Mouse (Mus musculus) CH12.LX (cell line): Measurements from ENCODE around the gene Mb. TPM values are rescaled to one million over a fixed set of nuclear protein-coding genes. Genes with fewer than 3 reads are reported as not detected.

Experiments used
- DNase-seq: peaks from one replicate; pipeline ENCODE4 v3.0.0-alpha.2; 2013; ENCODE audit errors: extremely low read depth
- H3K27ac ChIP-seq: 2 replicates; pipeline ENCODE4 v1.5.1; 2012; ENCODE audit warnings: low read depth, mild to moderate bottlenecking, control low read depth, moderate library complexity; ENCODE audit not compliant: insufficient read depth
- H3K27me3 ChIP-seq: replicated peaks from 2 replicates; pipeline ENCODE3; 2012; ENCODE audit warnings: inconsistent platforms
- H3K36me3 ChIP-seq, 2 experiments: replicated peaks in 1 of 2; 2 replicates each; pipeline versions ENCODE3 to v1.6.1; 2012; ENCODE audit warnings: inconsistent platforms in 1 of 2, low read length in 1 of 2, mild to moderate bottlenecking in 1 of 2, mixed read lengths in 1 of 2, moderate library complexity in 1 of 2; ENCODE audit not compliant: control insufficient read depth in 1 of 2, insufficient read depth in 1 of 2
- H3K4me1 ChIP-seq, 2 experiments: 2 replicates each; pipeline ENCODE4 v1.6.1; 2012; ENCODE audit warnings: inconsistent platforms in 1 of 2, moderate library complexity in 1 of 2; ENCODE audit not compliant: insufficient read depth in 2 of 2, control insufficient read depth in 1 of 2
- H3K4me2 ChIP-seq: 2 replicates; pipeline ENCODE4 v1.6.1; 2012; ENCODE audit warnings: low read depth, mild to moderate bottlenecking, control low read depth; ENCODE audit not compliant: poor library complexity, insufficient read depth, severe bottlenecking
- H3K4me3 ChIP-seq, 3 experiments: fragments of 150-350 bp in 1 of 3; sonication (generic) in 1 of 3; replicated peaks in 1 of 3; 2 replicates each; pipeline versions ENCODE3 to v1.5.1; 2011 to 2012; ENCODE audit warnings: low read depth in 2 of 3, low read length in 2 of 3, mild to moderate bottlenecking in 2 of 3, moderate library complexity in 2 of 3, control low read depth in 1 of 3, improper control_type of control experiment in 1 of 3, inconsistent platforms in 1 of 3, mixed read lengths in 1 of 3; ENCODE audit not compliant: poor library complexity in 1 of 3
- H3K79me2 ChIP-seq: replicated peaks from 2 replicates; pipeline ENCODE4 v1.6.1; 2012; ENCODE audit warnings: mild to moderate bottlenecking, moderate library complexity; ENCODE audit not compliant: control insufficient read depth, poor library complexity, insufficient read depth, severe bottlenecking; ENCODE audit errors: extremely low read depth
- H3K9ac ChIP-seq: 2 replicates; pipeline ENCODE4 v1.6.1; 2012; ENCODE audit warnings: low read depth, mild to moderate bottlenecking, control low read depth, moderate library complexity; ENCODE audit not compliant: insufficient read depth
- H3K9me3 ChIP-seq: replicated peaks from 2 replicates; pipeline ENCODE3; 2012; ENCODE audit warnings: low read length, inconsistent platforms, mixed read lengths
- BHLHE40 ChIP-seq: IDR thresholded peaks from 2 replicates; pipeline ENCODE4 v1.6.1; 2011; ENCODE audit warnings: mild to moderate bottlenecking, low read depth, low read length, improper control_type of control experiment
- CHD1 ChIP-seq: IDR thresholded peaks from 2 replicates; pipeline ENCODE4 v1.6.1; 2012; ENCODE audit warnings: low read depth, low read length, improper control_type of control experiment, inconsistent platforms
- CHD2 ChIP-seq: IDR thresholded peaks from 2 replicates; pipeline ENCODE4 v1.6.1; 2011; ENCODE audit warnings: low read length, improper control_type of control experiment
- E2F4 ChIP-seq: IDR thresholded peaks from 2 replicates; pipeline ENCODE4 v1.6.1; 2011; ENCODE audit warnings: low read depth, low read length, improper control_type of control experiment; ENCODE audit not compliant: insufficient replicate concordance
- EP300 ChIP-seq: IDR thresholded peaks from 2 replicates; pipeline ENCODE4 v1.6.1; 2011; ENCODE audit warnings: low read length, improper control_type of control experiment
- ETS1 ChIP-seq: conservative IDR thresholded peaks from 2 replicates; pipeline ENCODE4 v1.6.1; 2012; ENCODE audit warnings: low read depth, mild to moderate bottlenecking, inconsistent platforms, low read length, improper control_type of control experiment, moderate library complexity
- IRF4 ChIP-seq: IDR thresholded peaks from 2 replicates; pipeline ENCODE4 v1.6.1; 2014; ENCODE audit warnings: low read depth, mild to moderate bottlenecking, inconsistent platforms, low read length, improper control_type of control experiment
- JUND ChIP-seq: conservative IDR thresholded peaks from 2 replicates; pipeline ENCODE4 v1.6.1; 2011; ENCODE audit warnings: low read depth, low read length, improper control_type of control experiment
- MAX ChIP-seq: IDR thresholded peaks from 2 replicates; pipeline ENCODE4 v1.6.1; 2011; ENCODE audit warnings: low read length, improper control_type of control experiment
- MXI1 ChIP-seq: IDR thresholded peaks from 2 replicates; pipeline ENCODE4 v1.6.1; 2011; ENCODE audit warnings: mild to moderate bottlenecking, low read depth, low read length, improper control_type of control experiment
- MYC ChIP-seq: IDR thresholded peaks from 2 replicates; pipeline ENCODE4 v1.6.1; 2011; ENCODE audit warnings: low read depth, mild to moderate bottlenecking, improper control_type of control experiment, low read length
- NELFE ChIP-seq: IDR thresholded peaks from 2 replicates; pipeline ENCODE4 v1.6.1; 2011; ENCODE audit warnings: low read depth, low read length, improper control_type of control experiment
- NRF1 ChIP-seq: IDR thresholded peaks from 2 replicates; pipeline ENCODE4 v1.6.1; 2014; ENCODE audit warnings: low read depth, mild to moderate bottlenecking, inconsistent platforms, low read length, improper control_type of control experiment, moderate library complexity
- POLR2A ChIP-seq: IDR thresholded peaks from 2 replicates; pipeline ENCODE4 v1.6.1; 2011; ENCODE audit warnings: low read depth, mild to moderate bottlenecking, improper control_type of control experiment, low read length
- RCOR1 ChIP-seq: conservative IDR thresholded peaks from 2 replicates; pipeline ENCODE4 v1.6.1; 2012; ENCODE audit warnings: low read depth, mild to moderate bottlenecking, inconsistent platforms, low read length, improper control_type of control experiment
- SMC3 ChIP-seq: IDR thresholded peaks from 2 replicates; pipeline ENCODE4 v1.6.1; 2011; ENCODE audit warnings: low read depth, low read length, improper control_type of control experiment
- TBP ChIP-seq: conservative IDR thresholded peaks from 2 replicates; pipeline ENCODE4 v1.6.1; 2011; ENCODE audit warnings: low read depth, low read length, improper control_type of control experiment
- UBTF ChIP-seq: IDR thresholded peaks from 2 replicates; pipeline ENCODE4 v1.6.1; 2012; ENCODE audit warnings: low read depth, mild to moderate bottlenecking, inconsistent platforms, low read length, improper control_type of control experiment, moderate library complexity
- ZC3H11A ChIP-seq: IDR thresholded peaks from 2 replicates; pipeline ENCODE4 v1.6.1; 2012; ENCODE audit warnings: low read depth, mild to moderate bottlenecking, inconsistent platforms, low read length, improper control_type of control experiment
- ZMIZ1 ChIP-seq: IDR thresholded peaks from 2 replicates; pipeline ENCODE4 v1.6.1; 2012; ENCODE audit warnings: low read depth, mild to moderate bottlenecking, inconsistent platforms, low read length, improper control_type of control experiment
- dilution Hi-C: fragments of 300-500 bp; cut with MboI; formaldehyde crosslinking; loops from 2 replicates; pipeline ENCODE4 v1.14.3; 2020; ENCODE audit warnings: low sequenced_read_pairs; ENCODE audit not compliant: extremely low pct_unique_long_range_greater_than_20kb, extremely low pct_ligation_motif_present
- in situ Hi-C: fragments of 300-500 bp; cut with MboI; formaldehyde crosslinking; loops from 3 replicates; pipeline ENCODE4 v1.14.3; 2019; ENCODE audit warnings: low sequenced_read_pairs, low pct_ligation_motif_present, low pct_unique_long_range_greater_than_20kb, mixed read lengths
- polyA plus RNA-seq: library from polyadenylated mRNA; unstranded; fragments of >175 nt; gene quantifications from 2 replicates; pipeline ENCODE4 v1.2.1, GENCODE M21; 2012; ENCODE audit warnings: low read depth; ENCODE audit not compliant: insufficient read length
- total RNA-seq, 2 experiments: library from RNA; depleted of rRNA; stranded (reverse); fragments of 300-350 nt in 1 of 2; fragments of >200 nt in 1 of 2; gene quantifications; 2 replicates each; pipeline ENCODE4 v1.2.3; 2012 to 2014

The Mb gene
- total and polyA plus RNA-seq, 3 experiments: not detected

- no peak for DNase-seq
- Histone ChIP-seq H3K36me3 (no peaks in the 10 kb centered on the region), H3K4me1 (no peaks in the 10 kb centered on the region; a peak in 1 of 4 replicates), H3K9me3 (peaks cover 5% of the 10 kb centered on the region), H3K4me2 (no peak overlapping the region), H3K9ac (no peak overlapping the region), H3K27me3 (peaks cover 75% of the 10 kb centered on the region), H3K4me3 (no peak overlapping the region), H3K27ac (no peak overlapping the region), H3K79me2 (no peaks in the 10 kb centered on the region)
- in situ Hi-C loops (no loop called here), dilution Hi-C loops (no loop called here)
- TF ChIP-seq IRF4 (no peak), NELFE (no peak), ETS1 (no peak), CHD2 (no peak), NRF1 (no peak), ZC3H11A (no peak), CHD1 (no peak), MXI1 (no peak), MYC (no peak), BHLHE40 (no peak), SMC3 (no peak), MAX (no peak), TBP (no peak), UBTF (no peak), ZMIZ1 (no peak), JUND (no peak)
Observed at GRCm38 (mm10) chr15:77066233-77066632, 15.8 kb upstream of the Mb start.

- H3K4me3 ChIP-seq: no peak overlapping the region
- H3K27me3 ChIP-seq: peaks cover 71% of the 10 kb centered on the region
- no peak overlapping the region for H3K27ac ChIP-seq
- H3K4me1 ChIP-seq: no peaks in the 10 kb centered on the region; a peak in 1 of 4 replicates
- no peaks in the 10 kb centered on the region for H3K79me2 ChIP-seq
- DNase-seq: no peak
- H3K9ac ChIP-seq: no peak overlapping the region
- H3K36me3 ChIP-seq: no peaks in the 10 kb centered on the region
- in situ Hi-C loops: no loop called here
- H3K9me3 ChIP-seq: peaks cover 5% of the 10 kb centered on the region
- no peak overlapping the region for H3K4me2 ChIP-seq
- TF ChIP-seq CHD2 (no peak), POLR2A (no peak), E2F4 (no peak), EP300 (no peak), RCOR1 (no peak), ZC3H11A (no peak)
- dilution Hi-C loops: no loop called here
Observed at GRCm38 (mm10) chr15:77065259-77065852, 14.9 kb upstream of the Mb start.
